Comparison of ENCODE assay signal across 8 mouse cellular contexts in the genomic region with DNA sequence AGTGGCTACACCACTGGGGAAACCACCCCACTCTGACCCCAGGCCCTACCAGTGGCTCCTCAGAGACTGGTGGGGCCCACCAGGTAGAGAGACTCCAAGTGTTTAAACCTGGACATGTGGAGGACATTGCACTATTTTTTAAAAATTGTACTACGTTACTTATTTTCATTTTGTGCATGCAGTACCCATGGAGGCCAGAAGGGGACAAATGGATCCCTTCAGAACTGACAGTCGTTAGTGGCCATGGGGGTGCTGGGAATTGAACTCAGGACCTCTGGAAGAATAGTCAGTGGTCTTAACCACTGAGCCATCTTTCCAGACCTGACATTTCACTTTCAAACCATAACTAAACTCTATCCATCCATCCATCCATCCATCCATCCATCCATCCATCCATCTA.
"Had no signal": no experiment of that assay in that cellular context is flagged by ENCODE, and none has a peak within 500 bp of the region (broad histone marks: within the 10 kb centered on the region; RNA-seq: fewer than 3 reads in every experiment).

No protein-coding gene starts in this region.

- H3K4me1 ChIP-seq: liver, embryonic 12.5 days had no signal

- H3K36me3 ChIP-seq: limb, embryonic 10.5 days; liver, embryonic 12.5 days; stomach, embryonic 15.5 days had no signal

- H3K4me3 ChIP-seq: limb, embryonic 10.5 days; liver, embryonic 12.5 days; stomach, embryonic 15.5 days had no signal

- DNase-seq: kidney, adult 8-10 months; kidney, postnatal 25 days; lung, postnatal 4 days; right cerebral cortex, postnatal 14 days had no signal

- H3K4me2 ChIP-seq: liver, embryonic 12.5 days; midbrain, embryonic 11.5 days; stomach, embryonic 15.5 days had no signal

- H3K9ac ChIP-seq: liver, embryonic 12.5 days; stomach, embryonic 15.5 days had no signal

- H3K27me3 ChIP-seq: liver, embryonic 12.5 days; stomach, embryonic 15.5 days had no signal

- H3K9me3 ChIP-seq: limb, embryonic 10.5 days; liver, embryonic 12.5 days; stomach, embryonic 15.5 days had no signal

- H3K27ac ChIP-seq: limb, embryonic 10.5 days; liver, embryonic 12.5 days; stomach, embryonic 15.5 days had no signal
